Mouse (Mus musculus): ENCODE data around the gene Omg.

- TF ChIP-seq CTCF (IDR thresholded peaks at IDR 0.05; ENCODE audit: insufficient read depth, low read depth, low read length) (no peak), POLR2A (IDR thresholded peaks at IDR 0.05; ENCODE audit: insufficient read depth, low read depth, low read length) (no peak)
Observed at GRCm38 (mm10) chr11:79521930-79522329, 18.0 kb upstream of the Omg start.

Measured in olfactory bulb, adult 2 months (tissue).